10 mouse cellular contexts compared by ENCODE assay signal in genomic region chr17:9776286-9777016, GRCm38 (mm10).
A peak's percentile ranks its signal among the peaks of the same experiment; 100 is the strongest.
DNase-seq lines count a peak whose midpoint lies in the region; ATAC-seq and TF ChIP-seq lines count a peak whose summit lies in the region.
"Had no signal": no experiment of that assay in that cellular context is flagged by ENCODE, and none has a peak within 500 bp of the region (broad histone marks: within the 10 kb centered on the region; RNA-seq: fewer than 3 reads in every experiment).

No protein-coding gene starts in this region.

- ATAC-seq in hindbrain, postnatal 0 days: peak; percentile 92
- peak; percentile 85 for ATAC-seq in neural tube, embryonic 13.5 days (ENCODE audit: low read depth)

- no peaks in the 10 kb centered on the region for H3K27me3 ChIP-seq in hindbrain, postnatal 0 days (ENCODE audit: insufficient read depth, low read length)
- H3K27me3 ChIP-seq in neural tube, embryonic 13.5 days: no peaks in the 10 kb centered on the region

- no peak overlapping the region for H3K4me3 ChIP-seq in hindbrain, postnatal 0 days (ENCODE audit: low read length)
- no peak overlapping the region for H3K4me3 ChIP-seq in neural tube, embryonic 13.5 days

- peaks cover 4% of the 10 kb centered on the region; the same call in 1 of the 2 replicates for H3K4me1 ChIP-seq in hindbrain, postnatal 0 days (ENCODE audit: insufficient read depth, low read length)
- H3K4me1 ChIP-seq in neural tube, embryonic 13.5 days (replicated peaks): peaks cover 30% of the 10 kb centered on the region

- H3K27ac ChIP-seq in hindbrain, postnatal 0 days: peak overlapping the region; percentile 69
- H3K27ac ChIP-seq in neural tube, embryonic 13.5 days (replicated peaks): peak overlapping the region; percentile 90
- H3K27ac ChIP-seq: liver, embryonic 14.5 days had no signal

- H3K9me3 ChIP-seq in hindbrain, postnatal 0 days (ENCODE audit: low read length): no peaks in the 10 kb centered on the region
- no peaks in the 10 kb centered on the region for H3K9me3 ChIP-seq in neural tube, embryonic 13.5 days

- H3K9ac ChIP-seq in hindbrain, postnatal 0 days (replicated peaks; ENCODE audit: low read length): no peak overlapping the region
- H3K9ac ChIP-seq in neural tube, embryonic 13.5 days: no peak overlapping the region
- H3K9ac ChIP-seq: liver, embryonic 14.5 days had no signal

- no peak overlapping the region for H3K4me2 ChIP-seq in hindbrain, postnatal 0 days (ENCODE audit: low read depth, low read length)
- H3K4me2 ChIP-seq in neural tube, embryonic 13.5 days: no peak overlapping the region

- H3K36me3 ChIP-seq in hindbrain, postnatal 0 days (ENCODE audit: insufficient read depth, low read length): no peaks in the 10 kb centered on the region
- no peaks in the 10 kb centered on the region for H3K36me3 ChIP-seq in neural tube, embryonic 13.5 days

- 25% methylated on average over 8 of the region's 9 CpGs for WGBS in hindbrain, postnatal 0 days
- WGBS in neural tube, embryonic 13.5 days: 29% methylated on average over 8 of the region's 9 CpGs

- TF ChIP-seq CTCF in hindbrain, postnatal 0 days (IDR thresholded peaks at IDR 0.05; ENCODE audit: low read depth): no peak

- DNase-seq in heart, adult 11 months: peak; percentile 89
- no peak for DNase-seq in heart, adult 18-20 months
- DNase-seq in embryo, embryonic 10.5 days (ENCODE audit: low spot score): peak; percentile 68
- peak; percentile 83 for DNase-seq in hindbrain, postnatal 0 days (ENCODE audit: low spot score)
- DNase-seq in ovary, adult 18-20 months (ENCODE audit: low spot score): no peak
- DNase-seq in thymus, postnatal 36 days: no peak
- no peak for DNase-seq in kidney, postnatal 36 days
- DNase-seq: adrenal gland, postnatal 25 days had no signal

Comparison
In these comparisons a context has a peak if more than half of its experiments do, and no peak if none do; other contexts are left out.
1. DNase-seq: peak in heart, adult 11 months (single experiment), embryo, embryonic 10.5 days (single experiment) and hindbrain, postnatal 0 days (single experiment); none in heart, adult 18-20 months (0 of 2), ovary, adult 18-20 months (single experiment), thymus, postnatal 36 days (0 of 2) and kidney, postnatal 36 days (0 of 2).